Mouse (Mus musculus): ENCODE results near the gene Fam81a.

DNA sequence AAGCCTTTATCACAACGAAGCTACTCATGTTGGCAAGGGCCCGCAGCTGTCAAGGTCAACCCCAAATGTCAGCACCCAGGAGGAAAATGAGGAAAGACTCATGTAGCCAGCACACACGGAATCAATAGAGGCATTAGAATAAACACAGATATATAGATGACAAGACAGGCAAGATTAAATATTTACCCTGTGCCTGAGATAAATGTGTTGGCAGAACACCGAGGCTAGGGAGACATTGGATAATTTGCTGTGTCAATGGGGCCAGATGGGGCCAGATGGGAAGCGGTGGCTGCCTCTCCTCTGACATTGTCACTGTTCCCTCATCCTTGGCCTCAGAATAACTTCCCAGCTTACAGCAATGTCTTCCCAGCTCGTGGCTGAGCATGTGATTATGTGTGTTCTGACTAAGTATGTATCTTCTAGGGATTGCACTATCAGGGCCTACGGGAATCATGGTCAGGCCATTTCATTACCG lies 72.4 kb downstream of the Fam81a start:
- TF ChIP-seq CTCF (IDR thresholded peaks at IDR 0.05; ENCODE audit: low read depth) (no peak), EP300 (IDR thresholded peaks at IDR 0.05; ENCODE audit: low read depth) (no peak)

Data from heart, postnatal 0 days (tissue).